Mouse (Mus musculus) erythroblast, embryonic 14.5 days (primary cell): ENCODE results near the gene Swap70. TPM values are rescaled to one million over a fixed set of nuclear protein-coding genes. Genes with fewer than 3 reads are reported as not detected.

Experiments
- H3K27me3 ChIP-seq: 2 replicates; pipeline ENCODE4 v1.6.1; 2012; ENCODE audit warnings: inconsistent platforms; ENCODE audit not compliant: control insufficient read depth
- H3K36me3 ChIP-seq: 2 replicates; pipeline ENCODE4 v1.6.1; 2012; ENCODE audit warnings: mild to moderate bottlenecking, inconsistent platforms; ENCODE audit not compliant: control insufficient read depth
- H3K4me1 ChIP-seq: 2 replicates; pipeline ENCODE4 v1.6.1; 2012; ENCODE audit warnings: inconsistent platforms; ENCODE audit not compliant: control insufficient read depth
- H3K4me3 ChIP-seq: replicated peaks from 2 replicates; pipeline ENCODE3; 2012; ENCODE audit warnings: moderate library complexity, mild to moderate bottlenecking, inconsistent platforms
- H3K9me3 ChIP-seq: 2 replicates; pipeline ENCODE4 v1.6.1; 2012; ENCODE audit warnings: low read length, inconsistent platforms, mixed read lengths; ENCODE audit not compliant: control insufficient read depth
- GATA1 ChIP-seq: IDR thresholded peaks from 2 replicates; pipeline ENCODE4 v1.6.1; 2012; ENCODE audit warnings: low read length, inconsistent platforms, mixed read lengths
- TAL1 ChIP-seq: IDR thresholded peaks from 3 replicates; pipeline ENCODE4 v1.6.1; 2012; ENCODE audit warnings: low read length, inconsistent platforms, mixed read lengths
- polyA plus RNA-seq: library from polyadenylated mRNA; stranded (reverse); fragments of >175 nt; gene quantifications from 2 replicates; pipeline ENCODE4 v1.2.3, GENCODE M21; 2012

The Swap70 gene
- polyA plus RNA-seq, 1 experiment = 0.33 TPM

GRCm38 (mm10) chr7:110204208-110204607 is 17.3 kb upstream of the Swap70 start:
- TF ChIP-seq TAL1 (no peak), GATA1 (no peak)
- Histone ChIP-seq H3K36me3 (no peaks in the 10 kb centered on the region), H3K27me3 (no peaks in the 10 kb centered on the region)

GRCm38 (mm10) chr7:110208341-110208740 is 13.2 kb upstream of the Swap70 start:
- H3K9me3 ChIP-seq = peaks cover 2% of the 10 kb centered on the region; the same call in 1 of the 2 replicates
- TF ChIP-seq GATA1 = no peak
- no peak for TF ChIP-seq TAL1
- no peaks in the 10 kb centered on the region for H3K36me3 ChIP-seq
- H3K27me3 ChIP-seq = no peaks in the 10 kb centered on the region
- no peak overlapping the region for H3K4me3 ChIP-seq
- H3K4me1 ChIP-seq = peaks cover 10% of the 10 kb centered on the region

More at GRCm38 (mm10) chr7:110204208-110204607, 17.3 kb upstream of the Swap70 start:
- peaks cover 2% of the 10 kb centered on the region; the same call in 1 of the 2 replicates for H3K9me3 ChIP-seq
- H3K4me3 ChIP-seq = no peak overlapping the region
- H3K4me1 ChIP-seq = peaks cover 1% of the 10 kb centered on the region

- H3K4me3 ChIP-seq = no peak overlapping the region
- H3K27me3 ChIP-seq = no peaks in the 10 kb centered on the region
- H3K36me3 ChIP-seq = no peaks in the 10 kb centered on the region
- peaks cover 2% of the 10 kb centered on the region; the same call in 1 of the 2 replicates for H3K9me3 ChIP-seq
- TF ChIP-seq TAL1 = no peak
- TF ChIP-seq GATA1 = peak; percentile 53; the same call in 1 of the 2 replicates
- peaks cover 10% of the 10 kb centered on the region for H3K4me1 ChIP-seq
These were observed 12.1 kb upstream of the Swap70 start for GRCm38 (mm10) chr7:110209422-110209821.

GRCm38 (mm10) chr7:110211025-110211424 is 10.5 kb upstream of the Swap70 start:
- Histone ChIP-seq H3K27me3 (no peaks in the 10 kb centered on the region), H3K36me3 (no peaks in the 10 kb centered on the region), H3K9me3 (peaks cover 2% of the 10 kb centered on the region; the same call in 1 of the 2 replicates), H3K4me1 (peaks cover 10% of the 10 kb centered on the region), H3K4me3 (no peak overlapping the region)
- TF ChIP-seq GATA1 = no peak
- no peak for TF ChIP-seq TAL1

GRCm38 (mm10) chr7:110214882-110215281 is 6.6 kb upstream of the Swap70 start:
- no peak for TF ChIP-seq GATA1
- TF ChIP-seq TAL1 = no peak
- no peak overlapping the region for H3K4me3 ChIP-seq
- H3K36me3 ChIP-seq = no peaks in the 10 kb centered on the region
- no peaks in the 10 kb centered on the region for H3K27me3 ChIP-seq
- peaks cover 2% of the 10 kb centered on the region for H3K4me1 ChIP-seq
- no peaks in the 10 kb centered on the region for H3K9me3 ChIP-seq

GRCm38 (mm10) chr7:110221051-110221585 is 393 bp upstream of the Swap70 start:
- H3K27me3 ChIP-seq = no peaks in the 10 kb centered on the region
- H3K4me1 ChIP-seq = peaks cover 35% of the 10 kb centered on the region
- H3K9me3 ChIP-seq = no peaks in the 10 kb centered on the region
- H3K4me3 ChIP-seq = peak overlapping the region; percentile 73
- peaks cover 4% of the 10 kb centered on the region for H3K36me3 ChIP-seq
- no peak for TF ChIP-seq GATA1
- TF ChIP-seq TAL1 = no peak

GRCm38 (mm10) chr7:110222583-110223182 is 1.2 kb downstream of the Swap70 start:
- no peaks in the 10 kb centered on the region for H3K9me3 ChIP-seq
- peaks cover 6% of the 10 kb centered on the region for H3K36me3 ChIP-seq
- peak overlapping the region; percentile 73 for H3K4me3 ChIP-seq
- peaks cover 35% of the 10 kb centered on the region for H3K4me1 ChIP-seq
- H3K27me3 ChIP-seq = no peaks in the 10 kb centered on the region
- TF ChIP-seq TAL1 (no peak), GATA1 (no peak)

- H3K36me3 ChIP-seq = peaks cover 6% of the 10 kb centered on the region
- H3K27me3 ChIP-seq = no peaks in the 10 kb centered on the region
- H3K4me3 ChIP-seq = no peak overlapping the region
- H3K4me1 ChIP-seq = peaks cover 35% of the 10 kb centered on the region
- TF ChIP-seq GATA1 = 0 out of 2 replicates have a peak, but pooled peaks have one; percentile 16
- TF ChIP-seq TAL1 = no peak
- no peaks in the 10 kb centered on the region for H3K9me3 ChIP-seq
These were observed 2.4 kb downstream of the Swap70 start for GRCm38 (mm10) chr7:110223727-110224510.

GRCm38 (mm10) chr7:110226484-110226883 is 5.0 kb downstream of the Swap70 start:
- TF ChIP-seq TAL1 (no peak), GATA1 (no peak)
- Histone ChIP-seq H3K9me3 (no peaks in the 10 kb centered on the region), H3K36me3 (peaks cover 6% of the 10 kb centered on the region), H3K27me3 (no peaks in the 10 kb centered on the region), H3K4me1 (peaks cover 22% of the 10 kb centered on the region), H3K4me3 (no peak overlapping the region)
